Mouse (Mus musculus): ENCODE measurements around the gene Zrsr1.

DNA sequence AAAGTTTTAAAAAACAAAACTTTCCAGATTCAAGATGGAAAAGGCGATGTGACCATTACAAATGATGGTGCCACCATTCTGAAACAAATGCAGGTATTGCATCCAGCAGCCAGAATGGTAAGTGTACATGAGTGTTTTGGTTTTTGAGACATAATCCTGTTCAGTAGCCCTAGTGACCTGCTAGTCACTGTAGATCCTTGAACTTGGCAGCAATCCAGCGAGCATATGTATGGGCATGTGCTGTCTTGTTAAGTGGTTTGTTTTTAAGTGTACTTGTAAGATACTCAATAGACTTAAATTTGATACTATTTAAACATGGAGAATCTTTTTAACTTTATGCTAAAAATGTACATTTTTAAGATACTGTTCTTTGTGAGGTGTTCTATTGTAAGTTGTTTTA lies 22.5 kb downstream of the Zrsr1 start:
- TF ChIP-seq POLR2A (IDR thresholded peaks at IDR 0.05; ENCODE audit: control insufficient read depth in 1 of 2, insufficient read depth in 1 of 2, low read depth in 1 of 2, low read length in 2 of 2, poor library complexity in 1 of 2) (no peak), EP300 (IDR thresholded peaks at IDR 0.05; ENCODE audit: low read depth in 1 of 2, low read length in 2 of 2) (no peak), CTCF (IDR thresholded peaks at IDR 0.05 in 2 of 3, conservative IDR thresholded peaks at IDR 0.05 in 1 of 3; ENCODE audit: control insufficient read depth in 1 of 3, insufficient read depth in 1 of 3, low read depth in 2 of 3, low read length in 3 of 3, poor library complexity in 1 of 3, severe bottlenecking in 1 of 3) (no peak), GATA1 (IDR thresholded peaks at IDR 0.05; ENCODE audit: low read depth, low read length) (no peak), POLR2AphosphoS5 (IDR thresholded peaks at IDR 0.05; ENCODE audit: borderline replicate concordance, low read depth, low read length) (no peak), RAD21 (IDR thresholded peaks at IDR 0.05; ENCODE audit: low read depth, low read length) (no peak), KAT2A (conservative IDR thresholded peaks at IDR 0.05; ENCODE audit: low read depth, low read length) (no peak)

Data from MEL (cell line).